Mouse (Mus musculus) embryonic facial prominence, embryonic 14.5 days (tissue): ENCODE results near the gene Nat10. TPM values are rescaled to one million over a fixed set of nuclear protein-coding genes. Genes with fewer than 3 reads are reported as not detected.

Experiments used
- ATAC-seq: fragments of 200-750 bp; cut with Nextera tagmentation; 2 replicates; pipeline ENCODE4 v1.8.0; 2017; ENCODE audit warnings: low read depth, moderate number of reproducible peaks, moderate TSS enrichment
- DNase-seq: peaks from one replicate; pipeline ENCODE4 v3.0.0-alpha.2; 2015; ENCODE audit warnings: low spot score
- H3K27ac ChIP-seq: fragments of 300-500 bp; sonication (generic); replicated peaks from 2 replicates; pipeline ENCODE4 v1.5.1; 2014; ENCODE audit warnings: low read depth, mild to moderate bottlenecking, low read length, moderate library complexity
- H3K27me3 ChIP-seq: fragments of 300-500 bp; sonication (generic); replicated peaks from 2 replicates; pipeline ENCODE4 v1.6.1; 2014; ENCODE audit warnings: low read length; ENCODE audit not compliant: control insufficient read depth, insufficient read depth
- H3K36me3 ChIP-seq: fragments of 300-500 bp; sonication (generic); 2 replicates; pipeline ENCODE4 v1.6.1; 2014; ENCODE audit warnings: low read length, mixed read lengths; ENCODE audit not compliant: control insufficient read depth, insufficient read depth
- H3K4me1 ChIP-seq: fragments of 300-500 bp; sonication (generic); 2 replicates; pipeline ENCODE4 v1.6.1; 2014; ENCODE audit warnings: antibody characterized with exemption, low read length; ENCODE audit not compliant: control insufficient read depth, insufficient read depth
- H3K4me2 ChIP-seq: fragments of 300-500 bp; sonication (generic); 2 replicates; pipeline ENCODE4 v1.6.1; 2014; ENCODE audit warnings: low read depth, mild to moderate bottlenecking, low read length, moderate library complexity, mixed read lengths
- H3K4me3 ChIP-seq: fragments of 300-500 bp; sonication (generic); 2 replicates; pipeline ENCODE4 v1.5.1; 2014; ENCODE audit warnings: low read depth, mild to moderate bottlenecking, low read length
- H3K9ac ChIP-seq: fragments of 300-500 bp; sonication (generic); 2 replicates; pipeline ENCODE4 v1.6.1; 2014; ENCODE audit warnings: low read depth, mild to moderate bottlenecking, low read length, moderate library complexity, mixed read lengths
- H3K9me3 ChIP-seq: fragments of 300-500 bp; sonication (generic); 2 replicates; pipeline ENCODE4 v1.6.1; 2016; ENCODE audit warnings: low read length; ENCODE audit not compliant: control insufficient read depth
- WGBS: fragments of 180-500 bp; shearing (Covaris S2); extraction: QIAGEN DNeasy Blood & Tissue Kit; methylation state at CpG from one replicate; pipeline ENCODE4 v1.1.7; 2014; 5-methylcytosine and 5-hydroxymethylcytosine counted together
- polyA plus RNA-seq: library from polyadenylated mRNA; unstranded; fragments of >200 nt; fragmentation: Nextera tagmentation; extraction: Ambion mirVana; gene quantifications from 2 replicates; pipeline ENCODE4 v1.2.1, GENCODE M21; 2014

The Nat10 gene
- polyA plus RNA-seq, 1 experiment from 2014 or later, result 21.9 TPM

DNA sequence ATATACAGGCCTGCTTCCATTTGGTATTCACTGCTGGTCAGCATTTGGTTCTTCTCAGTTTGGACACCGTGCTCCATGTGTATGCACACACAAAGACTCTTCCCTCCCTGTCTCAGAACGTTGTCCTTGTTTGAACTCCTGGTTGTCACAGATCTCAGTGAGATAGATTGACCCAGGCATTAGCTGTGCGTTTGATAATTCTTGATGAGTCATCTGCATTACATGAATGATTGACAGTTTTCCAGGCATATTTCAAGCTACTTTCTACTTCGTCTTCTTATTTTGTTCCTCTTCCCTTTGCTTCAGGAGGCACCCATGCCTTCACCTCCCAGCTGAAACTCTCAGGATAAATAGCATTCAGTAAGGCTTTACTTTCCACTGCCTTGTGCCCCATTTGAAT lies 87.5 kb downstream of the Nat10 start:
- H3K4me1 ChIP-seq, result peaks cover 26% of the 10 kb centered on the region
- DNase-seq (no peak), ATAC-seq (no peak)
- H3K4me3 ChIP-seq, result no peak overlapping the region
- no peak overlapping the region for H3K9ac ChIP-seq
- no peak overlapping the region for H3K4me2 ChIP-seq
- WGBS, result 78% methylated on average over 4 of the region's 4 CpGs
- no peak overlapping the region for H3K27ac ChIP-seq
- H3K36me3 ChIP-seq, result no peaks in the 10 kb centered on the region
- H3K27me3 ChIP-seq, result no peaks in the 10 kb centered on the region
- H3K9me3 ChIP-seq, result no peaks in the 10 kb centered on the region

- H3K4me3 ChIP-seq, result no peak overlapping the region
- no peaks in the 10 kb centered on the region for H3K36me3 ChIP-seq
- WGBS, result 73% methylated on average over 7 of the region's 7 CpGs
- no peak overlapping the region for H3K4me2 ChIP-seq
- DNase-seq (no peak), ATAC-seq (no peak)
- H3K9me3 ChIP-seq, result no peaks in the 10 kb centered on the region
- no peak overlapping the region for H3K9ac ChIP-seq
- no peaks in the 10 kb centered on the region for H3K27me3 ChIP-seq
- H3K27ac ChIP-seq, result no peak overlapping the region; the same call in 1 of the 2 replicates
- peaks cover 35% of the 10 kb centered on the region for H3K4me1 ChIP-seq
These were observed 88.4 kb downstream of the Nat10 start for GRCm38 (mm10) chr2:103672573-103673119.

Other genes with a start within 250 kb of the Nat10 start
- 14.2 and 14.5 TPM in 2 replicates for gene Abtb2, start 195.0 kb downstream of the Nat10 start, polyA plus RNA-seq
- gene Caprin1, start 36.4 kb upstream of the Nat10 start, polyA plus RNA-seq, result 300 and 335 TPM in 2 replicates
- gene Lmo2, start 196.7 kb upstream of the Nat10 start, polyA plus RNA-seq, result 22.3 and 23.8 TPM in 2 replicates